Mouse (Mus musculus) ES-E14 (cell line): ENCODE measurements around the gene AB124611.

ENCODE experiments used
- CHD2 ChIP-seq: IDR thresholded peaks from 2 replicates; pipeline ENCODE4 v1.6.1; 2014; ENCODE audit warnings: mild to moderate bottlenecking, low read depth, low read length, inconsistent platforms
- ZNF384 ChIP-seq: IDR thresholded peaks from 2 replicates; pipeline ENCODE4 v1.6.1; 2012; ENCODE audit warnings: low read depth, low read length, inconsistent platforms

DNA sequence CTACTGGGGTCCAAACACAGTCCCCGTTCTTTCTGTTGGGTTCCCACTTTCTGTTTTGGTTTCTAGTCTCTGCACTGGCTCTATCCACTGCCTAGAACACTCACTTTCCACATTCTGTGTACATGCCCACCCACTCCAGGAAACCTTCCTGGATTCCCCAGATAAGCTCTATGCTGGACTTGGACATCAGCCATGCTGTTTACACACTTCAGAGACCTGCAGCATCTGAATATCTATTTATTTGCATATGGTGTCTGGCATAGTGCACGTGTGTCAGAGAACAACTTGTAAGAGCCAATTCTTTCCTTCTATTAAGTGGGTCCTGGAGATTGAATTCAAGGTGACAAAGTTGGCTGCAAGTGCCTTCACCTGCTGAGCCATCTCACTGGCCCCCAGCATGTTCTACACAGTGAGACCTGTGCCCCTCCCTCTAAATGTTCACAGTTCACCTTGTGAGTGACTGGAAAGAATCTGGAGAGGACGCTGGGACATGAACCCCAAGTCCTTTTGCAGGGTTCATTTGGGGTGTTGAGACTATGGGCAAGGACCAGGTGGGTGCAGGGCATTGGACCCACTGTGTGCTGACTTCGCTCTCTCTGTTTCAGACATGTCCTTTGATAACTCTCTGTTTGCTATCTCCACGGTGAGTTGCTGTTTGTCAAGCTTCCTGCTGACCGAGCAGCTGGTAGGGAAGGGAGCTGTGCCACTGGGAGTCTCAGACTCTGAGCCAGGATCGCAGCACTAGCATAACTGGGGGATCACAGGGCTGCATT is 14.2 kb downstream of the AB124611 start:
- TF ChIP-seq ZNF384 (no peak), CHD2 (no peak)
